Mouse (Mus musculus) bone marrow macrophage, adult 2 months (primary cell): Measurements from ENCODE around the gene Mad2l1bp.

Experiments
- CTCF ChIP-seq: IDR thresholded peaks from 2 replicates; pipeline ENCODE4 v1.5.1; 2012; ENCODE audit warnings: low read depth, mild to moderate bottlenecking, low read length, moderate library complexity
- POLR2A ChIP-seq: IDR thresholded peaks from 2 replicates; pipeline ENCODE4 v1.6.1; 2012; ENCODE audit warnings: mild to moderate bottlenecking, low read depth, low read length, borderline replicate concordance

DNA sequence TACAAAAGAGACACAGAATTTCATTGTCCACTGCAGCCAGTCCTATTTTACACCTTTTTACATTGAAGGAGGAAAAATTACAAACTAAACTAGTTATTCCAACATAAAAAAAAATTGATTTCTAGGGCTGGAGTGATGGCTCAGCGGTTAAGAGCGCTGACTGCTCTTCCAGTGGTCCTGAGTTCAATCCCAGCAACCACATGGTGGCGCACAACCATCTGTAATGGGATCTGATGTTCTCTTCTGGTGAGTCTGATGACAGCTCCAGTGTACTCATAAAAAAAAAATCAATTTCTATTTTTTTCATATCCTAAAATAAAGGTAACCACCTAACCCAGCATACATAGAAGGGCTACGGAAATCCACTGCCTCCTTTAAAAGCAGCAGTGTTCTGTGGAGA, 28.9 kb upstream of the Mad2l1bp start:
- TF ChIP-seq POLR2A (no peak), CTCF (no peak)
